Mouse (Mus musculus) kidney, embryonic 14.5 days (tissue): ENCODE data around the gene Armcx6. TPM values are rescaled to one million over a fixed set of nuclear protein-coding genes. Genes with fewer than 3 reads are reported as not detected.
"Not testable (repeated sequence)": the region's sequence is repeated elsewhere in the genome, so short reads cannot be mapped to it uniquely, and the experiment has no call there.

ENCODE experiments used
- ATAC-seq: fragments of 200-750 bp; cut with Nextera tagmentation; 2 replicates; pipeline ENCODE4 v1.8.0; 2017; ENCODE audit warnings: moderate number of reproducible peaks, mild to moderate bottlenecking, moderate TSS enrichment, moderate library complexity; ENCODE audit not compliant: low FRiP score, low TSS enrichment
- H3K27ac ChIP-seq: fragments of 300-500 bp; sonication (generic); 2 replicates; pipeline ENCODE4 v1.5.1; 2014; ENCODE audit warnings: low read depth, mild to moderate bottlenecking, low read length, moderate library complexity, mixed read lengths
- H3K27me3 ChIP-seq: fragments of 300-500 bp; sonication (generic); 2 replicates; pipeline ENCODE4 v1.6.1; 2014; ENCODE audit warnings: mild to moderate bottlenecking, low read length; ENCODE audit not compliant: control insufficient read depth, insufficient read depth
- H3K36me3 ChIP-seq: fragments of 300-500 bp; sonication (generic); 2 replicates; pipeline ENCODE4 v1.6.1; 2014; ENCODE audit warnings: low read length, mixed read lengths; ENCODE audit not compliant: control insufficient read depth, insufficient read depth
- H3K4me1 ChIP-seq: fragments of 300-500 bp; sonication (generic); 2 replicates; pipeline ENCODE4 v1.6.1; 2014; ENCODE audit warnings: low read length, mixed read lengths; ENCODE audit not compliant: control insufficient read depth, insufficient read depth
- H3K4me2 ChIP-seq: fragments of 300-500 bp; sonication (generic); replicated peaks from 2 replicates; pipeline ENCODE4 v1.6.1; 2014; ENCODE audit warnings: low read depth, mild to moderate bottlenecking, low read length
- H3K4me3 ChIP-seq: fragments of 300-500 bp; sonication (generic); 2 replicates; pipeline ENCODE4 v1.5.1; 2014; ENCODE audit warnings: mild to moderate bottlenecking, low read length
- H3K9ac ChIP-seq: fragments of 300-500 bp; sonication (generic); 2 replicates; pipeline ENCODE4 v1.6.1; 2014; ENCODE audit warnings: low read depth, mild to moderate bottlenecking, low read length, moderate library complexity
- H3K9me3 ChIP-seq: fragments of 300-500 bp; sonication (generic); 2 replicates; pipeline ENCODE4 v1.6.1; 2016; ENCODE audit warnings: low read length; ENCODE audit not compliant: control insufficient read depth
- WGBS: fragments of 180-500 bp; shearing (Covaris S2); extraction: QIAGEN DNeasy Blood & Tissue Kit; methylation state at CpG from one replicate; pipeline ENCODE4 v1.1.7; 2014; 5-methylcytosine and 5-hydroxymethylcytosine counted together
- polyA plus RNA-seq: library from polyadenylated mRNA; unstranded; fragments of >200 nt; fragmentation: Nextera tagmentation; extraction: Ambion mirVana; gene quantifications from 2 replicates; pipeline ENCODE4 v1.2.1, GENCODE M21; 2014

The Armcx6 gene
- polyA plus RNA-seq, 1 experiment from 2014 or later = 20.3 TPM

DNA sequence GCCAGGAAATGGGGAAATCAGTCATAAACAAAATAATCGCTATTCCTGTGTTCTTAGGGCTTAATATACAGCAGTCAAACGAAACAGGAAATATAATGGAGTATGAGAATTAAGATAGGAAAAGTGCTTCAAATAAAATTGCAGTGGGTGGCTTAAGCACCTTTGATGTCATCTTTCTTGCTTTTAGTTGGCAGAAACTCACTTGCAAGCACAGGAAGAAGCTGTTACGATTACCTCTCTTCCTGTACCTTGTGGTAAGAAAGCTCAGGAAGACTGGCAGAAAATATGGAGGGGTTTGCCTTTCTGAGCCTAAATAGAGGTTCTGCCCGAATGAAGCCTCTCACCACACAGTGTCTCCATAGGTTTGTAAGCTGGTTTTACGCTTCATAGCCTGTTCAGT lies 9.4 kb downstream of the Armcx6 start:
- no peaks in the 10 kb centered on the region; the same call in 1 of the 2 replicates for H3K27me3 ChIP-seq
- 61% methylated on average over 5 of the region's 5 CpGs for WGBS

DNA sequence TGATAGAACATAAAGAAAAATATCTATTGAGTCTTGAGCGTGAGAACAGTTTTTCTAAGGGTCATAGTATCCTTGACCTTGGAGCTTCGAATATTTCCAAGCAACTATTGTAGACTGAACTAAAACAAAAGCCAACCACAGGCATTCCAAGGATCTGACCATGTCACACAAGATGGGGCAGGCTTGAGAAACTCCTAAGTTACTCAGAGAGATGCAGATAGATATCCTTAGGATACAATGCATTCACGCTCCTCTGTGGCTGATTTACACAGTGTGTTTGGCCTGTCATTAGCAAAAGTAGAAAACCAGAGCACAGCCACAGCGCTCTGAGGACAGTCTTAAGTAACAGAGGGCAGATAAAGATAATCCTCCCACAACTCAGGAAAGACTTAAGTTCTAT lies 12.1 kb downstream of the Armcx6 start:
- Histone ChIP-seq H3K9me3 (no peaks in the 10 kb centered on the region), H3K27ac (no peak overlapping the region), H3K9ac (no peak overlapping the region), H3K4me2 (no peak overlapping the region), H3K27me3 (no peaks in the 10 kb centered on the region; the same call in 1 of the 2 replicates), H3K36me3 (no peaks in the 10 kb centered on the region), H3K4me3 (no peak overlapping the region), H3K4me1 (no peaks in the 10 kb centered on the region)
- no peak for ATAC-seq
- 73% methylated on average over 4 of the region's 4 CpGs for WGBS

More for the DNA sequence above, 9.4 kb downstream of the Armcx6 start:
- Histone ChIP-seq H3K9me3 (no peaks in the 10 kb centered on the region), H3K27ac (no peak overlapping the region), H3K4me1 (no peaks in the 10 kb centered on the region), H3K4me2 (no peak overlapping the region), H3K4me3 (no peak overlapping the region), H3K36me3 (no peaks in the 10 kb centered on the region), H3K9ac (no peak overlapping the region)
- ATAC-seq = no peak

GRCm38 (mm10) chrX:134737796-134738195 lies 13.4 kb downstream of the Armcx6 start:
- H3K27me3 ChIP-seq = no peaks in the 10 kb centered on the region; the same call in 1 of the 2 replicates
- H3K9me3 ChIP-seq = no peaks in the 10 kb centered on the region
- no peak for ATAC-seq

GRCm38 (mm10) chrX:134729778-134730177 lies 21.4 kb downstream of the Armcx6 start:
- Histone ChIP-seq H3K27ac (no peak overlapping the region), H3K9me3 (no peaks in the 10 kb centered on the region), H3K4me3 (no peak overlapping the region), H3K4me2 (no peak overlapping the region), H3K4me1 (no peaks in the 10 kb centered on the region), H3K9ac (no peak overlapping the region), H3K36me3 (no peaks in the 10 kb centered on the region), H3K27me3 (no peaks in the 10 kb centered on the region)
- no peak for ATAC-seq
- WGBS = 49% methylated on average over 4 of the region's 4 CpGs

More at GRCm38 (mm10) chrX:134737796-134738195, 13.4 kb downstream of the Armcx6 start:
- 89% methylated on average over 1 of the region's 1 CpGs for WGBS
- Histone ChIP-seq H3K36me3 (no peaks in the 10 kb centered on the region), H3K4me3 (no peak overlapping the region), H3K4me2 (no peak overlapping the region), H3K9ac (no peak overlapping the region), H3K27ac (no peak overlapping the region), H3K4me1 (no peaks in the 10 kb centered on the region)

GRCm38 (mm10) chrX:134723762-134724161 lies 27.5 kb downstream of the Armcx6 start:
- not testable (repeated sequence) for H3K36me3 ChIP-seq, H3K4me3 ChIP-seq, H3K4me2 ChIP-seq, H3K9me3 ChIP-seq, H3K27ac ChIP-seq, H3K27me3 ChIP-seq, H3K4me1 ChIP-seq, H3K9ac ChIP-seq
- ATAC-seq = peak; percentile 93
- WGBS = 38% methylated on average over 2 of the region's 2 CpGs

DNA sequence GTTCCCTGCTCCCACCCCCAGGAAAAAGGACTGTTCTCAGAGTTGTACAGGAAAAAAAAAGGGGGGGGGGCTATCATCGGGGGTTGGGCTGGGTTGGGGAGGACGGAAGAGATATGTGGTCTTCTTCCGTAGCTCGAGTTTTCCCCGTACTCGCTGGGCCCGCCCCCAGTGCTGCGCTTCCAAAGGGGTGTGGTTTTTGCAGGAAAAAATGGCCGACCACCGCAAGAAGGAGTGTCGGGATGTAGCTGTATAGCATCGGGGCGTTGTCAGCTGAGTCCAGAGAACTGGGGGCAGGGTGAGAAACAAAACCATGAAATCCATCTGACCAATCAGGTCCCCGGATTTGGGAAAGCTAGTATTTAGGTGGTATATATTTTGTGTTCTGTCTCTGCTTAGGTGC lies 32.7 kb downstream of the Armcx6 start:
- no peaks in the 10 kb centered on the region; the same call in 1 of the 2 replicates for H3K27me3 ChIP-seq
- WGBS = 35% methylated on average over 14 of the region's 14 CpGs

GRCm38 (mm10) chrX:134717752-134718308 lies 33.4 kb downstream of the Armcx6 start, which contains the start of gene Armcx1:
TSS of gene Armcx1 (plus strand) at chrX:134717963.
- Histone ChIP-seq H3K9ac (peak within 1 kb of the TSS; percentile 63; the same call in 1 of the 2 replicates), H3K4me3 (peak within 1 kb of the TSS; percentile 51), H3K27me3 (no peaks in the 10 kb centered on the region; the same call in 1 of the 2 replicates), H3K36me3 (peaks cover 8% of the 10 kb centered on the region; the same call in 1 of the 2 replicates), H3K9me3 (no peaks in the 10 kb centered on the region), H3K4me2 (peak within 1 kb of the TSS; percentile 44), H3K4me1 (no peaks in the 10 kb centered on the region), H3K27ac (peak within 1 kb of the TSS; percentile 87)
- peak; percentile 93 for ATAC-seq
- WGBS = 34% methylated on average over 16 of the region's 16 CpGs

More for the DNA sequence above, 32.7 kb downstream of the Armcx6 start:
- no peaks in the 10 kb centered on the region for H3K9me3 ChIP-seq
- no peaks in the 10 kb centered on the region for H3K4me1 ChIP-seq
- peak overlapping the region; percentile 63; the same call in 1 of the 2 replicates for H3K9ac ChIP-seq
- peak overlapping the region; percentile 44 for H3K4me2 ChIP-seq
- ATAC-seq = peak; percentile 90
- peak overlapping the region; percentile 87 for H3K27ac ChIP-seq
- H3K4me3 ChIP-seq = peak overlapping the region; percentile 51
- H3K36me3 ChIP-seq = peaks cover 8% of the 10 kb centered on the region; the same call in 1 of the 2 replicates

DNA sequence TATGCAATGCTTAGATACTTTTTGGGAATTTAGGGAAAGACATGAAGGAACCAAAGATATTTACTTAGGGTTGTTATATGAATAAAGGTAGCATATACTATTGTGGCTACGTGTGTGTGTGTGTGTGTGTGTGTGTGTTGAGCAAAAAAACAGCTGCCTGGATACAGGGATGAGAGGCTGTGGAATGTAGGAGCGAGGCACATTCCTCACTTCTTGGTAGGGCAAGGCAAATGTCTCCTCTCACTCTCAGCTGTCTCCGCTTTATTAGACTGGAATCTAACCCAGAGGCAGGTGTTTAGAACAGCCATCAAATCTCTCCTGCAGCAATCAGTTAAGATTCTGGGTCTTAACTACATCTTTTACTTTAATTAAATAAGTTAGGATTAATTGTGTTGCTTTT lies 34.4 kb downstream of the Armcx6 start:
- no peak overlapping the region for H3K27ac ChIP-seq
- H3K9me3 ChIP-seq = no peaks in the 10 kb centered on the region
- H3K36me3 ChIP-seq = peaks cover 8% of the 10 kb centered on the region; the same call in 1 of the 2 replicates
- no peaks in the 10 kb centered on the region for H3K4me1 ChIP-seq
- WGBS = 66% methylated on average over 3 of the region's 3 CpGs
- H3K4me3 ChIP-seq = no peak overlapping the region
- H3K27me3 ChIP-seq = no peaks in the 10 kb centered on the region; the same call in 1 of the 2 replicates
- ATAC-seq = no peak
- no peak overlapping the region; the same call in 1 of the 2 replicates for H3K4me2 ChIP-seq
- H3K9ac ChIP-seq = no peak overlapping the region
